Mouse (Mus musculus) CH12F3 (cell line): Measurements from ENCODE around the gene Dbh.

ENCODE experiments used
- in situ Hi-C: fragments of 300-500 bp; cut with MboI; formaldehyde crosslinking; loops from 2 replicates; pipeline ENCODE4 v1.14.3; 2020; ENCODE audit warnings: low sequenced_read_pairs

Gene Dbh

DNA sequence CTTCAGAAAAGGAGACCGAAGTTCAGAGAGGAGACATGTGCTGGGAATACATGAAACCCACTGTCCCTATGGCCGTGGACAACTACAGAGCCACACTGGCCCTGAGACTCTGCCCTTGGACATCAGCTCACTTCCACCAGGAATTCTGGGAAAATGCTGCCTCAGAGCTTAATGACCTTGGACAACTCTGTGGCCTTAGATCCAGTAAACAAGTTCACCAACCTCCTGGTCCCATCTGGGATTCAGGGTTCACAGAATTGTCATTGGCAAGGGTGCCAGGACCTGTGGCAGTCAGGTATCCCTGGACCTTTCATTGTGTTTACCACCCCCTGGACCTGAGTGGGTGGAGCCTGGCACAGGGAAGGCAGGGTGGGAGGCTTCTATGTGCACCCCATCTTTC lies 50.5 kb downstream of the Dbh start:
- in situ Hi-C loops, result no loop called here

DNA sequence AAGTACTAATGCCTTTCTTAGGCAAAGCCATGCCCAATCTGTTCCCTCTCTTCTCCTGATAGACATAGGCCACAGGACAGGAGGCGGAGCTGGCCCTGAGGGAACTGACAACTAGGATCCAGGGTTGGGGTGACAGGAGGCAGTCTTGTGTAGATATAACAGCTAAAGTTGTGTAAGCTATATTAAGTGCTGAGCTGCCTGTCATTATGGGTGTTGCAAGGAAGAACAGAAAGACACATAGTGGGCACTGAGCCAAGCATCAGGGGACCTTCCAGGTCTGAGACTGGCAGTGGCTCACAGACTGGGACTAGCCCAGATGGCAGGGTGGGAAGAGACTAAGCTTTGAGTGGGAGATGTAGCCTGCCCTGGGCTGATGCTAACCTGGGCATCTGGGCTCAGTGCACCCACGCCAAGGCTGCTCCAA lies 53.1 kb downstream of the Dbh start:
- in situ Hi-C loops, result no loop called here

DNA sequence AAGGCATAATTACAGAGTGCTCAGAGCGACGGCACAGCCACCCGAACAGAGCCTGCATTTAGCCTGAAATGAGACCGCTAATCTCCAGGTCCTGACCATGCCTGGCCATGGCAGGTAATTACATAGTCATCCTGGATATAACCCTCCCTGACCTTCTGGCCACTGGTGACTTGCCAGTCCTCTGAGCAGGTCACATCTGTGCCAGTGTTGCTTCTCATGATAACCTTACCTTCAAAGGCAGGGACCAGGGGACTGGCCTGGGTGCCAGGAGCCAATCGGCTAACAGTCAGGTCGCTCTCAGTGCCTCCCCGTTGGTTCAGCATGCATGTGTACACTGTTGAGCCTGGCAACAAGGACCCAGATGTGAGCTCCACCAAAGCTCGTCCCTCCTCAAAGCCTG lies 53.5 kb downstream of the Dbh start:
- in situ Hi-C loops, result no loop called here

GRCm38 (mm10) chr2:27223012-27223421 lies 58.0 kb downstream of the Dbh start:
- in situ Hi-C loops, result no loop called here

GRCm38 (mm10) chr2:27226572-27226971 lies 61.5 kb downstream of the Dbh start:
- in situ Hi-C loops, result no loop called here

GRCm38 (mm10) chr2:27228809-27229480 lies 63.9 kb downstream of the Dbh start:
- in situ Hi-C loops, result no loop called here

- in situ Hi-C loops, result loop anchor here (5.0 kb wide), 1 partner anchor 152 kb away; the partner anchor contains the start of gene Adamtsl2
Measured at GRCm38 (mm10) chr2:27229481-27230105, 64.6 kb downstream of the Dbh start.

DNA sequence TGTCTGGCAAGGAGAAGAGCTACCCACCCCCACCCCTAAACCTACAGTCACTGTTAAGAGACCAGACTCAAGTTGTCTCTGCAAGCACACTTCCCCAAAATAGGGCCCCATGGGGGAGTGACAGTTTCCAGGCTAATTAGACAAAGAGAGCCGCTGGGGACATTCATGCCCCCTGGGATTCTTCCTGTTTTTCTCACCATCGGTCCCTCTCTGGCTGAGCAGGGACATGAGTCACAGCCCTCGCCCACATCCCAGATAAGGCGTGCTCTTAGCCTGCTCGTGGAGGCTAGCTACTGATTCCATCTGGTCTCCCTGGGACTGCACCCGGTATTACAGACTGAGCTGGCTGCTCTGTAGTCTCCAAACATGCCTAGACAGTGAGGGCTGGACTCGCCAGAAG lies 67.3 kb downstream of the Dbh start:
- in situ Hi-C loops, result loop anchor here (5.0 kb wide), 1 partner anchor 155 kb away; the partner anchor contains the start of gene Adamtsl2
